Mouse (Mus musculus): ENCODE data around the gene Mllt10.
A peak's percentile ranks its signal among the peaks of the same experiment; 100 is the strongest.

Gene Mllt10

GRCm38 (mm10) chr2:18094319-18094718, 39.3 kb downstream of the Mllt10 start:
- DNase-seq = no peak

GRCm38 (mm10) chr2:18095804-18096203, 40.8 kb downstream of the Mllt10 start:
- DNase-seq = no peak

GRCm38 (mm10) chr2:18100914-18101313, 45.9 kb downstream of the Mllt10 start:
- DNase-seq = no peak

- no peak for DNase-seq
Measured at GRCm38 (mm10) chr2:18107561-18107960, 52.5 kb downstream of the Mllt10 start.

- peak; percentile 8 to 19 for DNase-seq
Measured at GRCm38 (mm10) chr2:18108214-18108613, 53.2 kb downstream of the Mllt10 start.

- no peak for DNase-seq
Measured at GRCm38 (mm10) chr2:18111411-18111810, 56.4 kb downstream of the Mllt10 start.

GRCm38 (mm10) chr2:18116432-18116831, 61.4 kb downstream of the Mllt10 start:
- no peak for DNase-seq

GRCm38 (mm10) chr2:18138131-18138530, 83.1 kb downstream of the Mllt10 start:
- DNase-seq = no peak

GRCm38 (mm10) chr2:18139646-18140045, 84.6 kb downstream of the Mllt10 start:
- no peak for DNase-seq

GRCm38 (mm10) chr2:18156131-18156530, 101.1 kb downstream of the Mllt10 start:
- DNase-seq = no peak

- no peak for DNase-seq
Measured at GRCm38 (mm10) chr2:18159426-18159825, 104.4 kb downstream of the Mllt10 start.

GRCm38 (mm10) chr2:18160992-18161391, 106.0 kb downstream of the Mllt10 start:
- DNase-seq = no peak

GRCm38 (mm10) chr2:18165511-18165910, 110.5 kb downstream of the Mllt10 start:
- DNase-seq = no peak

GRCm38 (mm10) chr2:18169174-18169948, 114.3 kb downstream of the Mllt10 start:
- no peak for DNase-seq

GRCm38 (mm10) chr2:18175234-18175633, 120.2 kb downstream of the Mllt10 start:
- no peak for DNase-seq

GRCm38 (mm10) chr2:18176235-18176634, 121.2 kb downstream of the Mllt10 start:
- no peak for DNase-seq

- DNase-seq = no peak
Measured at GRCm38 (mm10) chr2:18180323-18180722, 125.3 kb downstream of the Mllt10 start.

GRCm38 (mm10) chr2:18181631-18182030, 126.6 kb downstream of the Mllt10 start:
- DNase-seq = no peak

GRCm38 (mm10) chr2:18183079-18183478, 128.0 kb downstream of the Mllt10 start:
- DNase-seq = no peak

- DNase-seq = no peak
Measured at GRCm38 (mm10) chr2:18188367-18188766, 133.3 kb downstream of the Mllt10 start.

- no peak for DNase-seq
Measured at GRCm38 (mm10) chr2:18195285-18195684, 140.2 kb downstream of the Mllt10 start.

GRCm38 (mm10) chr2:18195691-18196396, 140.8 kb downstream of the Mllt10 start:
- peak; percentile 61 to 72 for DNase-seq

GRCm38 (mm10) chr2:18201820-18202462, 146.9 kb downstream of the Mllt10 start:
- no peak for DNase-seq

- no peak for DNase-seq
Measured at GRCm38 (mm10) chr2:18202923-18203322, 147.9 kb downstream of the Mllt10 start.

Data from kidney, postnatal 4 days (tissue).